Mouse (Mus musculus): ENCODE results near the gene Nkx2-2.
"Not testable (repeated sequence)": the region's sequence is repeated elsewhere in the genome, so short reads cannot be mapped to it uniquely, and the experiment has no call there.

Nkx2-2 gene

GRCm38 (mm10) chr2:147181304-147181665, 12.8 kb downstream of the Nkx2-2 start:
- DNase-seq = no peak

- DNase-seq = no peak
Observed at GRCm38 (mm10) chr2:147180649-147181303, 13.3 kb downstream of the Nkx2-2 start.

- DNase-seq = peak; percentile 64 to 69
Observed at GRCm38 (mm10) chr2:147178091-147179059, 15.7 kb downstream of the Nkx2-2 start.

- DNase-seq = peak; percentile 78 to 90
Observed at GRCm38 (mm10) chr2:147177672-147178071, 16.4 kb downstream of the Nkx2-2 start.

- DNase-seq = no peak
Observed at GRCm38 (mm10) chr2:147175296-147175695, 18.7 kb downstream of the Nkx2-2 start.

GRCm38 (mm10) chr2:147173751-147174150, 20.3 kb downstream of the Nkx2-2 start:
- no peak for DNase-seq

GRCm38 (mm10) chr2:147170538-147170937, 23.5 kb downstream of the Nkx2-2 start:
- not testable (repeated sequence) for DNase-seq

- DNase-seq = no peak
Observed at GRCm38 (mm10) chr2:147165863-147166262, 28.2 kb downstream of the Nkx2-2 start.

GRCm38 (mm10) chr2:147165376-147165775, 28.7 kb downstream of the Nkx2-2 start:
- no peak for DNase-seq

GRCm38 (mm10) chr2:147152543-147152942, 41.5 kb downstream of the Nkx2-2 start:
- no peak for DNase-seq

Measured in kidney, postnatal 25 days (tissue).